Mouse (Mus musculus) retina, adult 2 months (tissue): ENCODE measurements around the gene Ajap1.

Experiments used
- DNase-seq: peaks from one replicate; pipeline ENCODE4 v3.0.0-alpha.2; 2012; ENCODE audit warnings: low read depth, low spot score

The Ajap1 gene

GRCm38 (mm10) chr4:153358243-153358550, 124.4 kb downstream of the Ajap1 start:
- no peak for DNase-seq

- DNase-seq: no peak
Measured at GRCm38 (mm10) chr4:153357539-153358242, 124.9 kb downstream of the Ajap1 start.

DNA sequence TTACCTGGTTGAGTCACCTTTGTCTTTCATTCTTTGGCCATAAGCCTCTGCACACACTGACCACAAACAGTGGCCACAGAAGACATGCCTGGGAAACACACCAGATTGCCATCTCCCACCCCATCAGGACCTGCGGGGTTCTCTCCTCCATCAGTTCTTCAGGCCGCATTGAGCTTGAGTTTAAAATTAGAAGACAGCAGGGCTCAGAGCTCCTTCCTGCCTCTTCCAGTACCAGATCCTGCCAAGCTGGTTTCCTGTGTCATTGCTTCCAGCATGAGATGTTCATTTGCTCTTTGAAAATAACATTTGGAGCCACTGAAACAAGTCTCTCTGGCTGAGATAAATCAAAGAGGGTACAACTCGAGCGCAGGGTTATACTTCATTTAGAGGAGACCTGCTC, 126.4 kb downstream of the Ajap1 start:
- DNase-seq: no peak

GRCm38 (mm10) chr4:153344999-153345398, 137.6 kb downstream of the Ajap1 start:
- DNase-seq: no peak

GRCm38 (mm10) chr4:153340887-153341286, 141.7 kb downstream of the Ajap1 start:
- no peak for DNase-seq

DNA sequence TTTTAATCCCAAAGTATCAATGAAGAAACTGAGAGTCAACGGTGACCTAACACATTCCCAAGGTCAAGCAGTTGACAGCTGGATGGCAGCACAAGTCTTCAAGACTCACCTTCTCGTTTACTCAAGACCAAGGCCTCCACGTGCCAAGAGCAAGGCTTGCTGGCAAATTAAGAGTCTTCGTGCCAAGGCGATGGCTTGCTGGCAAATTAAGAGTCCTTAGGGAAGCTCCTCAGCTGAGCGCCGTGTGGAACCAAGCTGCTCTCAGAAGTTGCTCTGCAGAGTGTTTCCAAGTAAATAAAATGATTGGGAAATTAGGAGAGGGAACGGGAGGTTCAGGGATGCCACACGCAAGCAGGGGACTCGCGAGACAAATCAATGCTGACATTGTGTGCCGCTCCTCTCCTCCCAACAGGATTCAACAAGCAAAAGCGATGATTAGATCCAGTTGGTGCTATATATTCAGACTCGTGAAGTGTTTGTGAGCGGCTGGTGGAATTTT, 147.3 kb downstream of the Ajap1 start:
- no peak for DNase-seq

DNA sequence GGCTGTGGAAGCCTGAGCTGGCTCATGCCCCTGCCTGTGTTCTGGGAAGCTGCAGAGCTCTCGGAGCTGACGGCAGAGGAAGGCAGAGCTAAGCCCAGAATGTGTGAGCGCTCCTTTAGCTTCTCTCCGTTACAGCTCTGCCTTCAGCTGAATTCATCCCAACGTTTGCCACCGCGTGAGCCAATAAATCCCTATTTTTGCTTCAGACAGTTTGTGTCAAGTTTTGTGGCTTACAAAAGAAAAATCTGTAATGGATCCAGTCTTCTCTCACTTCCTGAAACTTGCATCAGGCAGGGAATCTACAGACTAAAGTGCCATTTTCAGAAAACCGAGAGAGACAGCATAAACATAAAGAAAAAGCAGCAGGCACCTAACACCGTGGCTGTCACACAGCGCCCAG, 154.8 kb downstream of the Ajap1 start:
- DNase-seq: no peak
